In genomic region chr11:40865694-40866093, GRCm38 (mm10) we compare ENCODE assay signal across 9 mouse cellular contexts.
DNase-seq lines count a peak whose midpoint lies in the region; ATAC-seq and TF ChIP-seq lines count a peak whose summit lies in the region.
"Had no signal": no experiment of that assay in that cellular context is flagged by ENCODE, and none has a peak within 500 bp of the region (broad histone marks: within the 10 kb centered on the region; RNA-seq: fewer than 3 reads in every experiment).

No protein-coding gene starts in this region.

- no peak for ATAC-seq in hindbrain, embryonic 11.5 days (ENCODE audit: low FRiP score)
- no peak for ATAC-seq in hindbrain, embryonic 13.5 days (ENCODE audit: low FRiP score)
- 0 out of 2 replicates have a peak, but pooled peaks have one; percentile 26 for ATAC-seq in forebrain, embryonic 15.5 days (replicated peaks)
- 0 out of 2 replicates have a peak, but pooled peaks have one; percentile 58 for ATAC-seq in midbrain, embryonic 15.5 days (replicated peaks)
- ATAC-seq in erythroblast, adult 5-6 weeks (replicated peaks; ENCODE audit: low FRiP score, poor library complexity, severe bottlenecking): no peak

- H3K9me3 ChIP-seq in hindbrain, embryonic 11.5 days (ENCODE audit: control insufficient read depth, low read length): no peaks in the 10 kb centered on the region
- no peaks in the 10 kb centered on the region for H3K9me3 ChIP-seq in hindbrain, embryonic 13.5 days
- H3K9me3 ChIP-seq in E14TG2a.4 (ENCODE audit: low read length): no peaks in the 10 kb centered on the region
- H3K9me3 ChIP-seq in forebrain, embryonic 15.5 days: no peaks in the 10 kb centered on the region
- H3K9me3 ChIP-seq in midbrain, embryonic 15.5 days: no peaks in the 10 kb centered on the region
- H3K9me3 ChIP-seq: limb, embryonic 15.5 days had no signal

- H3K27ac ChIP-seq in hindbrain, embryonic 11.5 days (ENCODE audit: low read depth, low read length): no peak overlapping the region
- H3K27ac ChIP-seq in hindbrain, embryonic 13.5 days: no peak overlapping the region
- H3K27ac ChIP-seq in forebrain, embryonic 15.5 days (replicated peaks): no peak overlapping the region
- H3K27ac ChIP-seq in midbrain, embryonic 15.5 days: no peak overlapping the region
- H3K27ac ChIP-seq: limb, embryonic 15.5 days had no signal

- H3K4me1 ChIP-seq in hindbrain, embryonic 11.5 days (replicated peaks; ENCODE audit: control insufficient read depth, insufficient read depth, low read length): no peaks in the 10 kb centered on the region
- H3K4me1 ChIP-seq in hindbrain, embryonic 13.5 days (replicated peaks): no peaks in the 10 kb centered on the region
- H3K4me1 ChIP-seq in E14TG2a.4 (replicated peaks; ENCODE audit: low read depth, low read length): no peaks in the 10 kb centered on the region
- no peaks in the 10 kb centered on the region for H3K4me1 ChIP-seq in forebrain, embryonic 15.5 days
- no peaks in the 10 kb centered on the region for H3K4me1 ChIP-seq in midbrain, embryonic 15.5 days
- H3K4me1 ChIP-seq: limb, embryonic 15.5 days had no signal

- no peaks in the 10 kb centered on the region for H3K36me3 ChIP-seq in hindbrain, embryonic 11.5 days (ENCODE audit: control insufficient read depth, insufficient read depth, low read length)
- no peaks in the 10 kb centered on the region for H3K36me3 ChIP-seq in hindbrain, embryonic 13.5 days
- no peaks in the 10 kb centered on the region for H3K36me3 ChIP-seq in E14TG2a.4 (ENCODE audit: insufficient read depth, low read length)
- H3K36me3 ChIP-seq in forebrain, embryonic 15.5 days: no peaks in the 10 kb centered on the region
- H3K36me3 ChIP-seq in midbrain, embryonic 15.5 days (replicated peaks): no peaks in the 10 kb centered on the region
- H3K36me3 ChIP-seq: limb, embryonic 15.5 days had no signal

- peak; percentile 74 for DNase-seq in hindbrain, embryonic 11.5 days (ENCODE audit: low spot score)
- peak; percentile 16 for DNase-seq in c-Kit-positive CD71-negative TER-119-negative erythroid progenitor cells, embryonic 14.5 days (ENCODE audit: low read depth)
- DNase-seq in layer of hippocampus, postnatal 10 days (ENCODE audit: low spot score in 2 of 2): peak; percentile 77 to 82

- no peak overlapping the region for H3K4me3 ChIP-seq in hindbrain, embryonic 11.5 days (ENCODE audit: low read depth, low read length)
- H3K4me3 ChIP-seq in hindbrain, embryonic 13.5 days: no peak overlapping the region
- no peak overlapping the region for H3K4me3 ChIP-seq in E14TG2a.4 (replicated peaks; ENCODE audit: low read length)
- no peak overlapping the region for H3K4me3 ChIP-seq in forebrain, embryonic 15.5 days
- no peak overlapping the region for H3K4me3 ChIP-seq in midbrain, embryonic 15.5 days
- H3K4me3 ChIP-seq: limb, embryonic 15.5 days had no signal

- no peak overlapping the region for H3K4me2 ChIP-seq in hindbrain, embryonic 11.5 days (replicated peaks; ENCODE audit: low read depth, low read length)
- H3K4me2 ChIP-seq in hindbrain, embryonic 13.5 days: no peak overlapping the region
- no peak overlapping the region for H3K4me2 ChIP-seq in forebrain, embryonic 15.5 days (replicated peaks)
- no peak overlapping the region for H3K4me2 ChIP-seq in midbrain, embryonic 15.5 days
- H3K4me2 ChIP-seq: limb, embryonic 15.5 days had no signal

- WGBS in hindbrain, embryonic 11.5 days: 34% methylated on average over 2 of the region's 2 CpGs
- 32% methylated on average over 2 of the region's 2 CpGs for WGBS in hindbrain, embryonic 13.5 days
- WGBS in forebrain, embryonic 15.5 days: 26% methylated on average over 2 of the region's 2 CpGs
- 31% methylated on average over 2 of the region's 2 CpGs for WGBS in midbrain, embryonic 15.5 days

- H3K9ac ChIP-seq in hindbrain, embryonic 11.5 days (ENCODE audit: low read depth, low read length): no peak overlapping the region
- H3K9ac ChIP-seq in hindbrain, embryonic 13.5 days: no peak overlapping the region
- H3K9ac ChIP-seq in forebrain, embryonic 15.5 days (replicated peaks): no peak overlapping the region
- H3K9ac ChIP-seq in midbrain, embryonic 15.5 days: no peak overlapping the region
- H3K9ac ChIP-seq: limb, embryonic 15.5 days had no signal

- TF ChIP-seq CTCF in E14TG2a.4 (conservative IDR thresholded peaks at IDR 0.05; ENCODE audit: low read length): peak; percentile 83

- no peaks in the 10 kb centered on the region for H3K27me3 ChIP-seq in hindbrain, embryonic 11.5 days (ENCODE audit: control insufficient read depth, insufficient read depth, low read length)
- no peaks in the 10 kb centered on the region for H3K27me3 ChIP-seq in hindbrain, embryonic 13.5 days
- no peaks in the 10 kb centered on the region for H3K27me3 ChIP-seq in E14TG2a.4 (ENCODE audit: insufficient read depth, low read length)
- H3K27me3 ChIP-seq in forebrain, embryonic 15.5 days: no peaks in the 10 kb centered on the region
- H3K27me3 ChIP-seq in midbrain, embryonic 15.5 days (replicated peaks): no peaks in the 10 kb centered on the region
- H3K27me3 ChIP-seq: limb, embryonic 15.5 days had no signal

Comparison
In these comparisons a context has a peak if more than half of its experiments do, and no peak if none do; other contexts are left out.
1. ATAC-seq: peak in forebrain, embryonic 15.5 days (single experiment) and midbrain, embryonic 15.5 days (single experiment); none in hindbrain, embryonic 11.5 days (single experiment), hindbrain, embryonic 13.5 days (single experiment) and erythroblast, adult 5-6 weeks (single experiment).
2. DNase-seq: peak in every context shown above with its lines; median percentile 80 in layer of hippocampus, postnatal 10 days; 74 in hindbrain, embryonic 11.5 days; 16 in c-Kit-positive CD71-negative TER-119-negative erythroid progenitor cells, embryonic 14.5 days.